Mouse (Mus musculus) stomach, postnatal 0 days (tissue): ENCODE results near the gene Qrich1.

ENCODE experiments used
- CTCF ChIP-seq: IDR thresholded peaks from 2 replicates; pipeline ENCODE4 v1.5.1; 2016; ENCODE audit warnings: antibody characterized with exemption, low read depth, mild to moderate bottlenecking, moderate library complexity
- EP300 ChIP-seq: optimal IDR thresholded peaks from 2 replicates; pipeline ENCODE3; 2016; ENCODE audit warnings: antibody characterized with exemption

DNA sequence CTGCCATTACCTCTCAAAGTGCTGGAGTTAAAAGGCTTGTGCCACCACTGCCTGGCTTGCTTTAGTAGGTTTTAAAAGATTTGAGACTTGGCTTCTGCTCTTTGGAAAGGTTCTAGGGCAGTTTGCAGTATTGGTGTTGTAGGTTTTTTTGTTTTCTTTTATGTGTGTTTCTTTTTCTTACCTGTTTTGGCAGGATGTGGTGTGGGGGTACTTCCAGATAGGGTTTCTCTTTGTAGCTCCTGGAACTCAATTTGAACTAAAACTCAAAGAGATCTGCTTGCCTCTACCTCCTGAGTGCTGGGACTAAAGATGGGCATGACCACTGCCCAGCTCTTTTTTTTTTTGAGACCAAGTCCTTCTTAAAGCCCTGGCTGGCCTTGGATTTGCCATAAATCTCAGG lies 24.2 kb downstream of the Qrich1 start:
- TF ChIP-seq CTCF (no peak), EP300 (no peak)
